Mouse (Mus musculus) yolk sac, embryonic 10.5 days (tissue): ENCODE results near the gene Coa3.
"Not testable (repeated sequence)": the region's sequence is repeated elsewhere in the genome, so short reads cannot be mapped to it uniquely, and the experiment has no call there.

Experiments
- DNase-seq: peaks from one replicate; pipeline ENCODE4 v3.0.0-alpha.2; 2017; ENCODE audit warnings: low spot score

The Coa3 gene

GRCm38 (mm10) chr11:101278223-101279192 lies at the start of gene Coa3, which contains the start of gene Cntd1:
Gene Coa3 (minus strand): TSS chr11:101279114.
Gene Cntd1 (plus strand): TSS chr11:101279012.
- DNase-seq = peak; percentile 92

GRCm38 (mm10) chr11:101327311-101327710 lies 48.4 kb upstream of the Coa3 start:
- DNase-seq = no peak

- DNase-seq = no peak
Measured at GRCm38 (mm10) chr11:101326147-101326546, 47.2 kb upstream of the Coa3 start.

- DNase-seq = not testable (repeated sequence)
Measured at GRCm38 (mm10) chr11:101325201-101325600, 46.3 kb upstream of the Coa3 start.

GRCm38 (mm10) chr11:101324763-101325162 lies 45.8 kb upstream of the Coa3 start, which contains the start of gene Aoc2:
Gene Aoc2 (plus strand): TSS chr11:101325063.
- no peak for DNase-seq

GRCm38 (mm10) chr11:101323609-101324008 lies 44.7 kb upstream of the Coa3 start:
- DNase-seq = peak; percentile 71

GRCm38 (mm10) chr11:101316501-101316917 lies 37.6 kb upstream of the Coa3 start:
- peak; percentile 41 for DNase-seq

- DNase-seq = peak; percentile 95
Measured at GRCm38 (mm10) chr11:101315665-101316500, 37.0 kb upstream of the Coa3 start, which contains the start of gene Psme3. Gene Psme3 (plus strand): TSS chr11:101316213.

- no peak for DNase-seq
Measured at GRCm38 (mm10) chr11:101315082-101315650, 36.3 kb upstream of the Coa3 start.

- no peak for DNase-seq
Measured at GRCm38 (mm10) chr11:101314567-101314966, 35.7 kb upstream of the Coa3 start.

- no peak for DNase-seq
Measured at GRCm38 (mm10) chr11:101312150-101312549, 33.2 kb upstream of the Coa3 start.

- no peak for DNase-seq
Measured at GRCm38 (mm10) chr11:101311083-101311482, 32.2 kb upstream of the Coa3 start.

GRCm38 (mm10) chr11:101307744-101308143 lies 28.8 kb upstream of the Coa3 start:
- DNase-seq = peak; percentile 28

GRCm38 (mm10) chr11:101302004-101302798 lies 23.3 kb upstream of the Coa3 start, which contains the start of gene Becn1:
Gene Becn1 (minus strand): TSS chr11:101302286.
- DNase-seq = peak; percentile 92

- DNase-seq = no peak
Measured at GRCm38 (mm10) chr11:101301299-101302003, 22.5 kb upstream of the Coa3 start.

- DNase-seq = no peak
Measured at GRCm38 (mm10) chr11:101300881-101301280, 22.0 kb upstream of the Coa3 start.

GRCm38 (mm10) chr11:101295191-101295590 lies 16.3 kb upstream of the Coa3 start:
- no peak for DNase-seq

GRCm38 (mm10) chr11:101291231-101291630 lies 12.3 kb upstream of the Coa3 start:
- no peak for DNase-seq

GRCm38 (mm10) chr11:101287306-101287705 lies 8.4 kb upstream of the Coa3 start:
- DNase-seq = no peak

- no peak for DNase-seq
Measured at GRCm38 (mm10) chr11:101283805-101284204, 4.9 kb upstream of the Coa3 start.
